Mouse (Mus musculus) G1E (cell line): Measurements from ENCODE around the gene Wars2. TPM values are rescaled to one million over a fixed set of nuclear protein-coding genes. Genes with fewer than 3 reads are reported as not detected.

Experiments used
- ATAC-seq: 2 replicates; pipeline ENCODE4 v1.8.0; 2016; ENCODE audit warnings: mild to moderate bottlenecking; ENCODE audit not compliant: insufficient number of reproducible peaks, poor library complexity, low FRiP score, severe bottlenecking; ENCODE audit errors: extremely low read depth
- DNase-seq: peaks from one replicate; pipeline ENCODE4 v3.0.0; 2012; ENCODE audit warnings: low spot score
- H3K27me3 ChIP-seq: 2 replicates; pipeline ENCODE4 v1.6.1; 2012; ENCODE audit warnings: mild to moderate bottlenecking, low read length, inconsistent platforms; ENCODE audit not compliant: insufficient read depth
- H3K36me3 ChIP-seq: replicated peaks from 2 replicates; pipeline ENCODE3; 2012; ENCODE audit warnings: mild to moderate bottlenecking, inconsistent platforms
- H3K4me1 ChIP-seq: 2 replicates; pipeline ENCODE4 v1.6.1; 2012; ENCODE audit warnings: low read depth, low read length, inconsistent platforms, mixed read lengths; ENCODE audit not compliant: insufficient read depth
- H3K4me3 ChIP-seq: 2 replicates; pipeline ENCODE4 v1.5.1; 2012; ENCODE audit warnings: low read depth, mild to moderate bottlenecking, inconsistent platforms, low read length, moderate library complexity, mixed read lengths
- H3K9me3 ChIP-seq: replicated peaks from 2 replicates; pipeline ENCODE4 v1.6.1; 2012; ENCODE audit warnings: inconsistent platforms
- CTCF ChIP-seq: IDR thresholded peaks from 2 replicates; pipeline ENCODE4 v1.5.1; 2012; ENCODE audit warnings: low read depth, low read length, inconsistent platforms, mixed read lengths
- GATA1 ChIP-seq: IDR thresholded peaks from 2 replicates; pipeline ENCODE4 v1.6.1; 2012; ENCODE audit warnings: borderline replicate concordance, low read length, inconsistent platforms, mixed read lengths
- GATA2 ChIP-seq: IDR thresholded peaks from 2 replicates; pipeline ENCODE4 v1.6.1; 2012; ENCODE audit warnings: low read depth, low read length, inconsistent platforms, borderline replicate concordance
- POLR2AphosphoS5 ChIP-seq: IDR thresholded peaks from 2 replicates; pipeline ENCODE4 v1.6.1; 2012; ENCODE audit warnings: low read depth, low read length, inconsistent platforms; ENCODE audit not compliant: insufficient replicate concordance
- TAL1 ChIP-seq: conservative IDR thresholded peaks from 2 replicates; pipeline ENCODE4 v1.6.1; 2012; ENCODE audit warnings: low read depth, low read length, inconsistent platforms, mixed read lengths
- polyA plus RNA-seq: library from polyadenylated mRNA; stranded (reverse); fragments of >175 nt; gene quantifications from 2 replicates; pipeline ENCODE4 v1.2.3, GENCODE M21; 2012
- total RNA-seq, 2 experiments: library from RNA; stranded (forward) in 1 of 2; stranded (reverse) in 1 of 2; fragments of 200-1000 nt in 1 of 2; fragments of >200 nt in 1 of 2; fragmentation: Nextera tagmentation in 1 of 2; gene quantifications; 2 replicates each; pipeline ENCODE4 v1.2.3; 2014 to 2017

Wars2 gene
- total and polyA plus RNA-seq, 3 experiments, result 0.62 to 12.0 (median 7.4) TPM

- Histone ChIP-seq H3K36me3 (no peaks in the 10 kb centered on the region), H3K4me3 (no peak overlapping the region), H3K4me1 (no peaks in the 10 kb centered on the region), H3K27me3 (peaks cover 5% of the 10 kb centered on the region; the same call in 1 of the 2 replicates), H3K9me3 (peaks cover 4% of the 10 kb centered on the region)
- TF ChIP-seq GATA2 (no peak), CTCF (no peak), TAL1 (no peak), POLR2AphosphoS5 (no peak), GATA1 (no peak)
- no peak for DNase-seq
- no peak for ATAC-seq
Observed at GRCm38 (mm10) chr3:99242481-99242880, 101.6 kb downstream of the Wars2 start.

- Histone ChIP-seq H3K36me3 (no peaks in the 10 kb centered on the region), H3K27me3 (peaks cover 5% of the 10 kb centered on the region; the same call in 1 of the 2 replicates), H3K9me3 (peaks cover 10% of the 10 kb centered on the region), H3K4me1 (no peaks in the 10 kb centered on the region), H3K4me3 (no peak overlapping the region)
- ATAC-seq, result no peak
- DNase-seq, result no peak
- TF ChIP-seq CTCF (no peak), TAL1 (no peak), GATA1 (no peak), POLR2AphosphoS5 (no peak), GATA2 (no peak)
Observed at GRCm38 (mm10) chr3:99245341-99245740, 104.5 kb downstream of the Wars2 start.

GRCm38 (mm10) chr3:99246629-99247028 lies 105.8 kb downstream of the Wars2 start:
- ATAC-seq (no peak), DNase-seq (no peak)
- TF ChIP-seq GATA2 (no peak), CTCF (no peak), TAL1 (no peak), GATA1 (no peak), POLR2AphosphoS5 (no peak)
- H3K27me3 ChIP-seq, result no peaks in the 10 kb centered on the region
- H3K4me3 ChIP-seq, result no peak overlapping the region
- peaks cover 13% of the 10 kb centered on the region for H3K9me3 ChIP-seq
- H3K4me1 ChIP-seq, result no peaks in the 10 kb centered on the region
- H3K36me3 ChIP-seq, result no peaks in the 10 kb centered on the region

- no peaks in the 10 kb centered on the region for H3K27me3 ChIP-seq
- H3K9me3 ChIP-seq, result peaks cover 13% of the 10 kb centered on the region
- TF ChIP-seq POLR2AphosphoS5, result no peak
- TF ChIP-seq CTCF, result no peak
- TF ChIP-seq TAL1, result no peak
- TF ChIP-seq GATA2, result no peak
- TF ChIP-seq GATA1, result no peak
- no peaks in the 10 kb centered on the region for H3K4me1 ChIP-seq
- DNase-seq (no peak), ATAC-seq (no peak)
- H3K36me3 ChIP-seq, result no peaks in the 10 kb centered on the region
- H3K4me3 ChIP-seq, result no peak overlapping the region
Observed at GRCm38 (mm10) chr3:99247586-99247985, 106.7 kb downstream of the Wars2 start.

- H3K27me3 ChIP-seq, result no peaks in the 10 kb centered on the region
- no peak for ATAC-seq
- no peak for DNase-seq
- peaks cover 16% of the 10 kb centered on the region for H3K9me3 ChIP-seq
- TF ChIP-seq GATA1 (no peak), CTCF (no peak), TAL1 (no peak), GATA2 (no peak), POLR2AphosphoS5 (no peak)
- H3K4me3 ChIP-seq, result no peak overlapping the region
- H3K4me1 ChIP-seq, result no peaks in the 10 kb centered on the region
- H3K36me3 ChIP-seq, result no peaks in the 10 kb centered on the region
Observed at GRCm38 (mm10) chr3:99247996-99248801, 107.3 kb downstream of the Wars2 start.

GRCm38 (mm10) chr3:99248831-99249550 lies 108.1 kb downstream of the Wars2 start:
- Histone ChIP-seq H3K36me3 (no peaks in the 10 kb centered on the region), H3K27me3 (no peaks in the 10 kb centered on the region), H3K4me1 (no peaks in the 10 kb centered on the region), H3K9me3 (peaks cover 23% of the 10 kb centered on the region), H3K4me3 (no peak overlapping the region)
- TF ChIP-seq GATA2 (no peak), CTCF (no peak), TAL1 (no peak), GATA1 (no peak), POLR2AphosphoS5 (no peak)
- ATAC-seq (no peak), DNase-seq (no peak)
